Mouse (Mus musculus): ENCODE data around the gene Krt77. TPM values are rescaled to one million over a fixed set of nuclear protein-coding genes. Genes with fewer than 3 reads are reported as not detected.
A peak's percentile ranks its signal among the peaks of the same experiment; 100 is the strongest.

Gene Krt77
- polyA plus RNA-seq (2014; fragmentation: Nextera tagmentation; extraction: Ambion mirVana), result not detected in 2 replicates

- Histone ChIP-seq H3K36me3 (ENCODE audit: control insufficient read depth, insufficient read depth, low read length) (no peaks in the 10 kb centered on the region), H3K4me3 (ENCODE audit: low read depth, low read length) (no peak within 1 kb of the TSS), H3K9ac (ENCODE audit: low read depth, low read length) (no peak within 1 kb of the TSS), H3K4me2 (replicated peaks; ENCODE audit: low read depth, low read length) (no peak within 1 kb of the TSS), H3K27me3 (ENCODE audit: control insufficient read depth, insufficient read depth, low read length) (no peaks in the 10 kb centered on the region), H3K4me1 (replicated peaks; ENCODE audit: control insufficient read depth, insufficient read depth, low read length) (no peaks in the 10 kb centered on the region), H3K27ac (ENCODE audit: low read depth, low read length) (no peak within 1 kb of the TSS), H3K9me3 (ENCODE audit: control insufficient read depth, low read length) (no peaks in the 10 kb centered on the region)
- DNase-seq (ENCODE audit: low spot score) (peak; percentile 14), ATAC-seq (ENCODE audit: low FRiP score) (no peak)
- 40% methylated on average over 6 of the region's 6 CpGs for WGBS
Observed at GRCm38 (mm10) chr15:101869431-101869830, at the start of gene Krt77. Gene Krt77, minus strand, starts transcription at chr15:101869705.

GRCm38 (mm10) chr15:101916072-101916471 lies 46.6 kb upstream of the Krt77 start:
- no peak for ATAC-seq (ENCODE audit: low FRiP score)
- H3K36me3 ChIP-seq (ENCODE audit: control insufficient read depth, insufficient read depth, low read length), result no peaks in the 10 kb centered on the region

GRCm38 (mm10) chr15:101904849-101905248 lies 35.3 kb upstream of the Krt77 start:
- Histone ChIP-seq H3K4me3 (ENCODE audit: low read depth, low read length) (no peak overlapping the region), H3K27ac (ENCODE audit: low read depth, low read length) (no peak overlapping the region), H3K9me3 (ENCODE audit: control insufficient read depth, low read length) (no peaks in the 10 kb centered on the region), H3K27me3 (ENCODE audit: control insufficient read depth, insufficient read depth, low read length) (no peaks in the 10 kb centered on the region), H3K9ac (ENCODE audit: low read depth, low read length) (no peak overlapping the region), H3K36me3 (ENCODE audit: control insufficient read depth, insufficient read depth, low read length) (no peaks in the 10 kb centered on the region), H3K4me2 (replicated peaks; ENCODE audit: low read depth, low read length) (no peak overlapping the region), H3K4me1 (replicated peaks; ENCODE audit: control insufficient read depth, insufficient read depth, low read length) (no peaks in the 10 kb centered on the region)
- ATAC-seq (ENCODE audit: low FRiP score), result no peak
- 78% methylated on average over 5 of the region's 5 CpGs for WGBS
- no peak for DNase-seq (ENCODE audit: low spot score)

More at GRCm38 (mm10) chr15:101916072-101916471, 46.6 kb upstream of the Krt77 start:
- no peak overlapping the region for H3K9ac ChIP-seq (ENCODE audit: low read depth, low read length)
- no peak overlapping the region for H3K4me2 ChIP-seq (replicated peaks; ENCODE audit: low read depth, low read length)
- no peak for DNase-seq (ENCODE audit: low spot score)
- 73% methylated on average over 2 of the region's 2 CpGs for WGBS
- no peak overlapping the region for H3K27ac ChIP-seq (ENCODE audit: low read depth, low read length)
- no peaks in the 10 kb centered on the region for H3K27me3 ChIP-seq (ENCODE audit: control insufficient read depth, insufficient read depth, low read length)
- no peak overlapping the region for H3K4me3 ChIP-seq (ENCODE audit: low read depth, low read length)
- H3K9me3 ChIP-seq (ENCODE audit: control insufficient read depth, low read length), result no peaks in the 10 kb centered on the region
- H3K4me1 ChIP-seq (replicated peaks; ENCODE audit: control insufficient read depth, insufficient read depth, low read length), result no peaks in the 10 kb centered on the region

GRCm38 (mm10) chr15:101902171-101903149 lies 33.0 kb upstream of the Krt77 start:
- DNase-seq (ENCODE audit: low spot score) (peak; percentile 5), ATAC-seq (ENCODE audit: low FRiP score) (no peak)
- Histone ChIP-seq H3K9me3 (ENCODE audit: control insufficient read depth, low read length) (no peaks in the 10 kb centered on the region), H3K4me1 (replicated peaks; ENCODE audit: control insufficient read depth, insufficient read depth, low read length) (no peaks in the 10 kb centered on the region), H3K27ac (ENCODE audit: low read depth, low read length) (no peak overlapping the region), H3K36me3 (ENCODE audit: control insufficient read depth, insufficient read depth, low read length) (no peaks in the 10 kb centered on the region), H3K4me3 (ENCODE audit: low read depth, low read length) (no peak overlapping the region), H3K9ac (ENCODE audit: low read depth, low read length) (no peak overlapping the region), H3K4me2 (replicated peaks; ENCODE audit: low read depth, low read length) (no peak overlapping the region), H3K27me3 (ENCODE audit: control insufficient read depth, insufficient read depth, low read length) (no peaks in the 10 kb centered on the region)
- 63% methylated on average over 12 of the region's 12 CpGs for WGBS

- Histone ChIP-seq H3K9me3 (ENCODE audit: control insufficient read depth, low read length) (no peaks in the 10 kb centered on the region), H3K36me3 (ENCODE audit: control insufficient read depth, insufficient read depth, low read length) (no peaks in the 10 kb centered on the region), H3K4me2 (replicated peaks; ENCODE audit: low read depth, low read length) (no peak overlapping the region), H3K27me3 (ENCODE audit: control insufficient read depth, insufficient read depth, low read length) (no peaks in the 10 kb centered on the region), H3K9ac (ENCODE audit: low read depth, low read length) (no peak overlapping the region), H3K4me1 (replicated peaks; ENCODE audit: control insufficient read depth, insufficient read depth, low read length) (no peaks in the 10 kb centered on the region), H3K4me3 (ENCODE audit: low read depth, low read length) (no peak overlapping the region), H3K27ac (ENCODE audit: low read depth, low read length) (no peak overlapping the region)
- WGBS, result 87% methylated on average over 4 of the region's 4 CpGs
- no peak for DNase-seq (ENCODE audit: low spot score)
- ATAC-seq (ENCODE audit: low FRiP score), result no peak
Observed at GRCm38 (mm10) chr15:101895216-101895615, 25.7 kb upstream of the Krt77 start.

- 69% methylated on average over 4 of the region's 4 CpGs for WGBS
- Histone ChIP-seq H3K27me3 (ENCODE audit: control insufficient read depth, insufficient read depth, low read length) (no peaks in the 10 kb centered on the region), H3K9me3 (ENCODE audit: control insufficient read depth, low read length) (no peaks in the 10 kb centered on the region), H3K4me1 (replicated peaks; ENCODE audit: control insufficient read depth, insufficient read depth, low read length) (no peaks in the 10 kb centered on the region), H3K36me3 (ENCODE audit: control insufficient read depth, insufficient read depth, low read length) (no peaks in the 10 kb centered on the region), H3K9ac (ENCODE audit: low read depth, low read length) (no peak within 1 kb of the TSS), H3K4me3 (ENCODE audit: low read depth, low read length) (no peak within 1 kb of the TSS), H3K27ac (ENCODE audit: low read depth, low read length) (no peak within 1 kb of the TSS), H3K4me2 (replicated peaks; ENCODE audit: low read depth, low read length) (no peak within 1 kb of the TSS)
- DNase-seq (ENCODE audit: low spot score) (no peak), ATAC-seq (ENCODE audit: low FRiP score) (no peak)
Observed at GRCm38 (mm10) chr15:101892820-101893219, 23.3 kb upstream of the Krt77 start, which contains the start of gene Krt76. Gene Krt76, minus strand, starts transcription at chr15:101892920.

GRCm38 (mm10) chr15:101879776-101880175 lies 10.3 kb upstream of the Krt77 start:
- H3K9ac ChIP-seq (ENCODE audit: low read depth, low read length), result no peak overlapping the region
- H3K9me3 ChIP-seq (ENCODE audit: control insufficient read depth, low read length), result no peaks in the 10 kb centered on the region
- no peak for ATAC-seq (ENCODE audit: low FRiP score)
- no peaks in the 10 kb centered on the region for H3K36me3 ChIP-seq (ENCODE audit: control insufficient read depth, insufficient read depth, low read length)
- H3K4me2 ChIP-seq (replicated peaks; ENCODE audit: low read depth, low read length), result no peak overlapping the region
- no peak overlapping the region for H3K27ac ChIP-seq (ENCODE audit: low read depth, low read length)
- DNase-seq (ENCODE audit: low spot score), result peak; percentile 55
- WGBS, result 29% methylated on average over 9 of the region's 11 CpGs
- no peaks in the 10 kb centered on the region for H3K27me3 ChIP-seq (ENCODE audit: control insufficient read depth, insufficient read depth, low read length)
- no peaks in the 10 kb centered on the region for H3K4me1 ChIP-seq (replicated peaks; ENCODE audit: control insufficient read depth, insufficient read depth, low read length)
- no peak overlapping the region for H3K4me3 ChIP-seq (ENCODE audit: low read depth, low read length)

GRCm38 (mm10) chr15:101878041-101878440 lies 8.5 kb upstream of the Krt77 start:
- H3K4me2 ChIP-seq (replicated peaks; ENCODE audit: low read depth, low read length), result no peak overlapping the region
- no peak overlapping the region for H3K9ac ChIP-seq (ENCODE audit: low read depth, low read length)
- H3K27me3 ChIP-seq (ENCODE audit: control insufficient read depth, insufficient read depth, low read length), result no peaks in the 10 kb centered on the region
- WGBS, result 62% methylated on average over 2 of the region's 2 CpGs
- H3K9me3 ChIP-seq (ENCODE audit: control insufficient read depth, low read length), result no peaks in the 10 kb centered on the region
- no peak overlapping the region for H3K27ac ChIP-seq (ENCODE audit: low read depth, low read length)
- no peaks in the 10 kb centered on the region for H3K4me1 ChIP-seq (replicated peaks; ENCODE audit: control insufficient read depth, insufficient read depth, low read length)
- H3K36me3 ChIP-seq (ENCODE audit: control insufficient read depth, insufficient read depth, low read length), result no peaks in the 10 kb centered on the region
- H3K4me3 ChIP-seq (ENCODE audit: low read depth, low read length), result no peak overlapping the region
- ATAC-seq (ENCODE audit: low FRiP score), result no peak
- DNase-seq (ENCODE audit: low spot score), result no peak

- Histone ChIP-seq H3K36me3 (ENCODE audit: control insufficient read depth, insufficient read depth, low read length) (no peaks in the 10 kb centered on the region), H3K9me3 (ENCODE audit: control insufficient read depth, low read length) (no peaks in the 10 kb centered on the region), H3K9ac (ENCODE audit: low read depth, low read length) (no peak overlapping the region), H3K27ac (ENCODE audit: low read depth, low read length) (no peak overlapping the region), H3K4me2 (replicated peaks; ENCODE audit: low read depth, low read length) (no peak overlapping the region), H3K27me3 (ENCODE audit: control insufficient read depth, insufficient read depth, low read length) (no peaks in the 10 kb centered on the region), H3K4me3 (ENCODE audit: low read depth, low read length) (no peak overlapping the region), H3K4me1 (replicated peaks; ENCODE audit: control insufficient read depth, insufficient read depth, low read length) (no peaks in the 10 kb centered on the region)
- WGBS, result 88% methylated on average over 1 of the region's 1 CpGs
- DNase-seq (ENCODE audit: low spot score), result no peak
- no peak for ATAC-seq (ENCODE audit: low FRiP score)
Observed at GRCm38 (mm10) chr15:101874383-101874782, 4.9 kb upstream of the Krt77 start.

Data from hindbrain, embryonic 11.5 days (tissue).